Mouse (Mus musculus): ENCODE results near the gene 1700092M07Rik. TPM values are rescaled to one million over a fixed set of nuclear protein-coding genes. Genes with fewer than 3 reads are reported as not detected.

The 1700092M07Rik gene
- polyA plus RNA-seq, 1 experiment from 2014 or later: 2.4 TPM

DNA sequence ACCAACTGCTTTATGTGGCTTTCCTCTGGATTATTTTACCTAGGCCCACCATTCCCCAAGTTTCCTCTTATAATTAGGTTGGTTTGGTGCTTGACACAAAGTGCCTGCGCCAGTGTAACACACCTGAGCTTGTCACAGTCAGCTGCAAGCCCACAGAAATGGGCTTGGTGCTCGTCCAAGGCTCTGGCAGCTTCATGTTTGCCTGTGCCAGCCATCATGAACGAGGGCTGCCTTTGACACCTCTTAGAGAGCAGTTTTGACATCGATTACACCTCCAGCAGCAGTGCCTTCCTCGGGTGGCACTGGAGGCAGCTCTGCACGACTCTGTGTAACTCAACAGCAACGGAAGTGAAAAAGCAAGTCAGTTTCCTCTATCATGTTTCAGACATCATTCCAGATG lies 49.7 kb downstream of the 1700092M07Rik start:
- H3K4me2 ChIP-seq (replicated peaks): no peak overlapping the region
- H3K4me1 ChIP-seq: peaks cover 14% of the 10 kb centered on the region
- no peak overlapping the region for H3K9ac ChIP-seq
- no peaks in the 10 kb centered on the region for H3K27me3 ChIP-seq
- WGBS: 87% methylated on average over 7 of the region's 7 CpGs
- no peak overlapping the region for H3K4me3 ChIP-seq
- H3K36me3 ChIP-seq: peaks cover 33% of the 10 kb centered on the region
- ATAC-seq (ENCODE audit: low FRiP score): no peak
- no peaks in the 10 kb centered on the region for H3K9me3 ChIP-seq (replicated peaks)
- no peak overlapping the region for H3K27ac ChIP-seq

Small RNA genes within 50 kb of the gene (microRNA-seq; reads per million reads assigned to microRNA genes)
- not detected for gene Mir6992

Other genes starting within 250 kb of the 1700092M07Rik start
- 0.89 and 0.93 TPM in 2 replicates for gene Slc22a8, start 149.5 kb upstream of the 1700092M07Rik start, polyA plus RNA-seq (2016; fragmentation: Nextera tagmentation; extraction: Ambion mirVana)
- gene Slc22a6, start 122.7 kb upstream of the 1700092M07Rik start, polyA plus RNA-seq (2016; fragmentation: Nextera tagmentation; extraction: Ambion mirVana): 3.3 and 3.7 TPM in 2 replicates
- 0.61 and 0.94 TPM in 2 replicates for gene Chrm1, start 76.9 kb upstream of the 1700092M07Rik start, polyA plus RNA-seq (2016; fragmentation: Nextera tagmentation; extraction: Ambion mirVana)
- gene Slc3a2, start 17.3 kb upstream of the 1700092M07Rik start, polyA plus RNA-seq (2016; fragmentation: Nextera tagmentation; extraction: Ambion mirVana): 126 and 127 TPM in 2 replicates
- 72.6 and 73.3 TPM in 2 replicates for gene Wdr74, start 4.9 kb upstream of the 1700092M07Rik start, polyA plus RNA-seq (2016; fragmentation: Nextera tagmentation; extraction: Ambion mirVana)
- gene Stx5a, start 695 bp downstream of the 1700092M07Rik start, polyA plus RNA-seq (2016; fragmentation: Nextera tagmentation; extraction: Ambion mirVana): 128 and 132 TPM in 2 replicates
- gene Nxf1, start 16.4 kb downstream of the 1700092M07Rik start, polyA plus RNA-seq (2016; fragmentation: Nextera tagmentation; extraction: Ambion mirVana): 190 and 196 TPM in 2 replicates
- 189 and 213 TPM in 2 replicates for gene Tmem223, start 30.3 kb downstream of the 1700092M07Rik start, polyA plus RNA-seq (2016; fragmentation: Nextera tagmentation; extraction: Ambion mirVana)
- gene Tmem179b, start 33.7 kb downstream of the 1700092M07Rik start, polyA plus RNA-seq (2016; fragmentation: Nextera tagmentation; extraction: Ambion mirVana): 36.9 and 39.7 TPM in 2 replicates
- gene Taf6l, start 45.7 kb downstream of the 1700092M07Rik start, polyA plus RNA-seq (2016; fragmentation: Nextera tagmentation; extraction: Ambion mirVana): 31.8 and 32.4 TPM in 2 replicates
- 146 and 149 TPM in 2 replicates for gene Polr2g, start 57.9 kb downstream of the 1700092M07Rik start, polyA plus RNA-seq (2016; fragmentation: Nextera tagmentation; extraction: Ambion mirVana)
- gene Zbtb3, start 61.8 kb downstream of the 1700092M07Rik start, polyA plus RNA-seq (2016; fragmentation: Nextera tagmentation; extraction: Ambion mirVana): 6.5 and 7.4 TPM in 2 replicates
- 55.6 and 61.4 TPM in 2 replicates for gene Ttc9c, start 78.6 kb downstream of the 1700092M07Rik start, polyA plus RNA-seq (2016; fragmentation: Nextera tagmentation; extraction: Ambion mirVana)
- 6.2 and 6.8 TPM in 2 replicates for gene Hnrnpul2, start 79.3 kb downstream of the 1700092M07Rik start, polyA plus RNA-seq (2016; fragmentation: Nextera tagmentation; extraction: Ambion mirVana)
- gene AC129217.1, start 89.1 kb downstream of the 1700092M07Rik start, polyA plus RNA-seq (2016; fragmentation: Nextera tagmentation; extraction: Ambion mirVana): not detected in 2 replicates
- gene Bscl2, start 96.7 kb downstream of the 1700092M07Rik start, polyA plus RNA-seq (2016; fragmentation: Nextera tagmentation; extraction: Ambion mirVana): 65.8 and 66.1 TPM in 2 replicates
- 171 and 176 TPM in 2 replicates for gene Gng3, start 98.5 kb downstream of the 1700092M07Rik start, polyA plus RNA-seq (2016; fragmentation: Nextera tagmentation; extraction: Ambion mirVana)
- gene Lrrn4cl, start 110.0 kb downstream of the 1700092M07Rik start, polyA plus RNA-seq (2016; fragmentation: Nextera tagmentation; extraction: Ambion mirVana): 0.49 and 0.82 TPM in 2 replicates
- gene Ubxn1, start 130.8 kb downstream of the 1700092M07Rik start, polyA plus RNA-seq (2016; fragmentation: Nextera tagmentation; extraction: Ambion mirVana): 166 and 175 TPM in 2 replicates
- gene Uqcc3, start 140.2 kb downstream of the 1700092M07Rik start, polyA plus RNA-seq (2016; fragmentation: Nextera tagmentation; extraction: Ambion mirVana): 62.1 and 64.7 TPM in 2 replicates
- gene Lbhd1, start 143.0 kb downstream of the 1700092M07Rik start, polyA plus RNA-seq (2016; fragmentation: Nextera tagmentation; extraction: Ambion mirVana): 69.0 and 69.5 TPM in 2 replicates
- gene Gm49403, start 143.2 kb downstream of the 1700092M07Rik start, polyA plus RNA-seq (2016; fragmentation: Nextera tagmentation; extraction: Ambion mirVana): not detected in 2 replicates
- gene 1810009A15Rik, start 148.1 kb downstream of the 1700092M07Rik start, polyA plus RNA-seq (2016; fragmentation: Nextera tagmentation; extraction: Ambion mirVana): 74.3 and 87.4 TPM in 2 replicates
- gene Gm49416, start 148.2 kb downstream of the 1700092M07Rik start, polyA plus RNA-seq (2016; fragmentation: Nextera tagmentation; extraction: Ambion mirVana): not detected in 2 replicates
- 43.4 and 45.2 TPM in 2 replicates for gene Ints5, start 152.3 kb downstream of the 1700092M07Rik start, polyA plus RNA-seq (2016; fragmentation: Nextera tagmentation; extraction: Ambion mirVana)
- gene Ganab, start 157.4 kb downstream of the 1700092M07Rik start, polyA plus RNA-seq (2016; fragmentation: Nextera tagmentation; extraction: Ambion mirVana): 114 and 118 TPM in 2 replicates
- gene B3gat3, start 179.7 kb downstream of the 1700092M07Rik start, polyA plus RNA-seq (2016; fragmentation: Nextera tagmentation; extraction: Ambion mirVana): 79.6 and 82.8 TPM in 2 replicates
- 1.8 and 3.2 TPM in 2 replicates for gene Rom1, start 188.6 kb downstream of the 1700092M07Rik start, polyA plus RNA-seq (2016; fragmentation: Nextera tagmentation; extraction: Ambion mirVana)
- gene Eml3, start 188.8 kb downstream of the 1700092M07Rik start, polyA plus RNA-seq (2016; fragmentation: Nextera tagmentation; extraction: Ambion mirVana): 17.0 and 17.1 TPM in 2 replicates
- 174 and 185 TPM in 2 replicates for gene Mta2, start 201.2 kb downstream of the 1700092M07Rik start, polyA plus RNA-seq (2016; fragmentation: Nextera tagmentation; extraction: Ambion mirVana)
- 32.3 and 35.7 TPM in 2 replicates for gene Tut1, start 213.1 kb downstream of the 1700092M07Rik start, polyA plus RNA-seq (2016; fragmentation: Nextera tagmentation; extraction: Ambion mirVana)
- gene Eef1g, start 226.3 kb downstream of the 1700092M07Rik start, polyA plus RNA-seq (2016; fragmentation: Nextera tagmentation; extraction: Ambion mirVana): 352 and 372 TPM in 2 replicates
- 12.7 and 15.4 TPM in 2 replicates for gene Ahnak, start 248.6 kb downstream of the 1700092M07Rik start, polyA plus RNA-seq (2016; fragmentation: Nextera tagmentation; extraction: Ambion mirVana)

All from hindbrain, embryonic 12.5 days (tissue).